Mouse (Mus musculus) c-Kit-negative CD71-positive TER-119-positive erythroid progenitor cells, embryonic 14.5 days (primary cell): ENCODE data around the gene Sf1.

Source experiments
- DNase-seq: peaks from one replicate; pipeline ENCODE4 v3.0.0-alpha.2; 2013; ENCODE audit warnings: low read depth, low spot score

Gene Sf1

DNA sequence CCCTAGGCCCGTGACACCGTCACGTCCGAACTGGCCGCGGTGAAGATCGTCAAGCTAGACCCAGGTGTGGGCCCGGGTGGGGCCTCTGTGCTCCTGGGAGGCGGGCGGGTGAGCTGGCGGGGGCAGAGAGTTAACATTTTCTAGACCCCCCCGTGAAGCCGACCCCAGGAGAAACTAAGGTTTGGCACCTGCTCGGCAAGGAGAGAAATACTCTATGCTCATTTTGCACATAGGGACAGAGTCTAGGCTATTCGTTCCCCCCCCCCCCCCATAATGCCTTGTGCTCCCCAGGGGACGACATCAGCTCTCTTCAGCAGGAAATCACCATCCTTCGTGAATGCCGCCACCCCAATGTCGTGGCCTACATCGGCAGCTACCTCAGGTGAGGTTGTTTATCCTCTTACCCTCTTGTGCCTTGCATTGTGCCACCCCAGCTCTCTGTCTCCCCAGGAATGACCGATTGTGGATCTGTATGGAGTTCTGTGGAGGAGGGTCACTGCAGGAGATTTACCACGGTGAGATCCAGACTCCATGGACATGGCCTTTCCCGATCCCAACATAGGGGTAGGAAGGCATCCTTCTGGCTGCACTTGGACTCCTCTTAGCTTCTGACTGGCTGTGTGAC, 21.9 kb upstream of the Sf1 start:
- DNase-seq: no peak

DNA sequence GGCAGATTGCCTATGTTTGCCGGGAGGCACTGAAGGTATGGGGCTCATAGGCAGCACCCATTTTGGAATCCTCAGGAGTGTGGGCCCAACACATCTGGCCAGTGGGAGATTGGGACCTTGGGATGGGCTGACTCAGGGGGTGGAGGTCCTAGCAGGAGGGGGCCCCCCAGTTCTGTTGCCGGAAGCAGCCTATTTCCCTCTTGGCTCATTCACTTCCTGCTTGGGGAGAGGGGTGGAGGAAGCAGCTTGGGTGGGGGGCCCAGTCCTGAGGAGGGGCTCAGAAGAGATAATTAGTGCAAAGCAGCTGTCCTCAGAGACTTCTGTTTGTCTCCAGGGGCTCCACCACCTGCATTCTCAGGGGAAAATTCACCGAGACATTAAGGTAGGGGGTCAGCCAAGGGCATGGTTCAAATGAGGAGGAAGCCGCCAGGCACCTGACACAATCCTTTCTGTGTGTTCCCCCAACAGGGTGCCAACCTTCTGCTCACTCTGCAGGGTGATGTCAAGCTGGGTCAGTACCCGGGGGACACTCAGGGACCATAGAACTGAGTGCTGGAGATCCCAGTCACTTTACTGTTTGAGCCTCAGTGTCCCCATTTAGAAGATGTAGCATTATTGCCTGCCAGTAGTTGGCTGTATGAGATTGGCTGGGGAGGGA, 21.1 kb upstream of the Sf1 start:
- DNase-seq: no peak

GRCm38 (mm10) chr19:6343066-6343925, 20.2 kb upstream of the Sf1 start:
- no peak for DNase-seq

DNA sequence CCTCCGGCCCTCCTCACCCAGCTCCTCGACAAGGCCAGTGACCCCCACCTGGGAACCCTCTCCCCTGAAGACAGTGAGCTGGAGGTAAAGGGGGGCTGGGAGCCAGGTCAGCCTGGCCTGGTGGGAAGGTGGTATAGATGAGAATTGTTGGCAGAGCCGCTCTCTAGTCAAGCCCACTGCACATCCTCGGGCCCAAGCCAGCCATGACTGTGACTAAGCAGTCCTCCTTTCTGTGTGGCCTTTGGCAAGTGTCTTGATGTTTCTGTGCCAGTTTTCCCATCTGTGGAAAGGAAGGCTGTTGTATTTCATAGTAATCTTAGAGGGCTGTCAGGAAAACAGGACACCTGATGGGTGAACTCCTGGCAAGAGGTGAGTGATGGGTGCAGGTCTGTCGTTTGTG, 19.5 kb upstream of the Sf1 start:
- DNase-seq: no peak

DNA sequence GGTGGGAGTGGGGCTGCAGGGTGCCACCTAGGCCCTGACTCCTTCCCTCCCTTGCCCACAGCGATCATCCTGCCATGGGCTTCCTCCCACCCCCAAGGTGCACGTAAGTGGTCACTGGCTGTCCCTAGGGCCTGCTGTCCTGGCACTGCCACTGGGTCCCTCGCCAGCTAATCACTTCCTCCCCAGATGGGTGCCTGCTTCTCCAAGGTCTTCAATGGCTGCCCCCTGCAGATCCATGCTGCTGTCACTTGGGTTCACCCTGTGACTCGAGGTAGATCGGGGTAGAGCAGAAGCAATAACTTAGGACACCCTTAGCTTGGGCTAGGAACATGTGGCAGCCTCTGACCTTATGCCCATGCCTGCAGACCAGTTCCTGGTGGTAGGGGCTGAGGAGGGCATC, 17.5 kb upstream of the Sf1 start:
- no peak for DNase-seq

GRCm38 (mm10) chr19:6346661-6347060, 16.8 kb upstream of the Sf1 start:
- no peak for DNase-seq

- DNase-seq: no peak
Observed at GRCm38 (mm10) chr19:6347615-6348014, 15.9 kb upstream of the Sf1 start.

DNA sequence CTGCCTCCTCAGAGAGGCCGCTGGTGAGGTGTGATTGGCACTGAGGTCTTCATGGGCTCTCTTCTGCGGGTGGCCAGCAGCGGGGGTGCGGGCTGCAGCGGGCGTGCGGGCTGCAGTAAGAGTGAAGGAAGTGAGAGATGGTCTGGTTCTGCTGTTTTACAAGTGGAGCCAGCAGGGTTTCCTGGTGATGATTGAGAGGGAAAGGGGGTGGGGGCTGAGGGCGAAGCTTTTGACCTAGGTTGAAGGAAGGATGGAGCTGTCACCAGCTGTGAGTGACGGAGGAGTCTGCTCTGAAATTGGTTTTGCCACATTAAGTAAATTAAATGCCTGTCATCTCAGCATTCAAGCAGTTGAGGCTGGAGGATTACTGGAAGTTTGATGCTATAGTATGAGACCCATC, 14.8 kb upstream of the Sf1 start:
- no peak for DNase-seq

DNA sequence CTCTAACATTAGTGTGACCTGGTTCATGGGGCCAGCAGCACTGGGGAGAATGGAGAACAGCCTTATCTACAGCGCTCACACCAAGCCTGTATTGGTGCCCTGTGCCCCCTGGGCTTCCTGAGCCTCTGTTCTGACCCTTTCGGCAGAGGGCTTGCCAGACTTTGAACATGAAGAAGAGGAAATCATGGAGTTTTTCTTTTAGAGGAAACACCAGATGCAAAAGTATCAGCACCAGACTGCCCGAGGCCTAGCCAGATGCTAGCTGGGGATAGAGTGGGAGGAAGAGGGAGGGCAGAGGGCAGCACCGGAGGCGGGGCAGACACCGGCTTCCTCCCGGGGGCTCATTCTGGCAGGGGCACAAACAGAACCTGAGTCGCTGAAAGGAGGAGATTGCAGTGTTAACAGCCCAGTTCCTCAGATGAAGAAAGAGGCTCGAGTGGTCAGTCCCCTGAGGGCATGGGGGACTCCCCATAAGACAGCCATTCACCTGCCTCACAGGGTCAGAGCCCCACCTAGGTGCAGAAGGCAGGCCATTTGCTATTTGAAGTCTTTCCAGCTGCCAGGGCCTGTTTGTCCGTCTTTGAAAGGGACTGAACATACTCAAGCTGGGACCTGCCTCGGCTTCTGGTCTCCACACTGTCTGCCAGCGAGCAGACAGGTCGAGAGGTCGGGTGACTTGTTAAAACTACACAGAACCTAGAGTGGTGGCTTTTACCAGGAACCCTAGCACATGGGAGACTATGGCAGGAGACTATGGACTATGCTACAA, 14.1 kb upstream of the Sf1 start:
- no peak for DNase-seq

- no peak for DNase-seq
Observed at GRCm38 (mm10) chr19:6351431-6352106, 11.9 kb upstream of the Sf1 start.

- no peak for DNase-seq
Observed at GRCm38 (mm10) chr19:6352107-6352505, 11.4 kb upstream of the Sf1 start.

- no peak for DNase-seq
Observed at GRCm38 (mm10) chr19:6354030-6354429, 9.5 kb upstream of the Sf1 start.

DNA sequence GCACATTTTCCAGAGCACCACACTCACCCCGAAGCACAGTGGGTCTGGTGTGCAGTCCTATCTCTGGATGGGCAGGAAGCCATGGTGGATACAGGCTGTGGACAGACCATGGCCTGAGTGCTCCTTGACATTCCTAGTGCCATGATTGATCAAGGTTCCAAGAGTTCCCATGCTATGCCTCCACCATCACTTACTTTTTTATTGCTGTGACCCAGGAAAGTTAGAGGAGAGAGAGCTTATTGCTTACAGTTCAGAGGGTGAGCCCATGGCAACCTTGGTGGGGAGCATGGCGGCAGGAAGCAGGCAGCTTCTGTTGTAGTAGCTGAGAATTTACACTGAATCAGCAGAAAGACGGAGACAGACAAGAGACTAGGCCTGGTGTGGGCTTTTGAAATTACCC, 2.2 kb upstream of the Sf1 start:
- no peak for DNase-seq

- DNase-seq: no peak
Observed at GRCm38 (mm10) chr19:6363091-6363410, 439 bp upstream of the Sf1 start.

DNA sequence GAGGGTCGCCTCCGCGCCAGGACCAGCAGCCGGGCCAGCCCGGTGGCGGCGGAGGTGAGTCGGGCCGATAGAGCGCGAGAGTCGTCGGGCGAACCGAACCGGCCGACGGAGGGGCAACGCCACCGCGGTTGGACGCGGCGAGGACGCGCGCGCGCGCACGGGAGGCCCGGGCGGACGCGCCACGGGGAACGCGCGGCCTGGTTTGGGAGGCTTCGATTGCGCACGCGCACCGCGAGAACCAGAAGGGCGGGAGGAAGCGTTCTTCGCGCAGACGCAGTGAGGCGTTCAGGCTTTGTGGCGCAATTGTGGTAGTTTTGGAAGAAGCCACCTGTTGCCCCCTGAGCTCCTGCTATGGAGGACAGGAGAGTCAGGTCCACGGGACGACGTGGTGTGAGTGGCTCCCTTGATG, 831 bp downstream of the Sf1 start:
- peak; percentile 85 for DNase-seq

DNA sequence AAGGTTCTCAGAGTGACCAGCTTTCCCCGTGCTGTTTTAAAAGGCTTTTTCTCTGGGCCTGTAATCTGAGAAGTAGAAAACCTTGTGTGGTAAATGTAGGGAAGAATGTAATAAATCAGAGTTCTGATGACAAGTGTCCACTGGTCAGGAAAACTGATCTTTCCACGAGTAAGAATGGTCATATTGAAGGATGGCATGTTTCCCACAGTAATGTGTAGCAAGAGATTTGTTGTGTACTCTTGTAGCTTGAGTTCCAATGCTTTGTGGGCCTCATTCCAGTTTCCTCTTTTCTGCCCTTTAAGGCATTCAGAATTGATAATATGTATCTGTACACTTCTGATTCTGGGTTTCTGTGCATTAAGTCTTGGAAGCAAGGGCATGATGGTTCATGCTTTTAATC, 1.4 kb downstream of the Sf1 start:
- no peak for DNase-seq

- DNase-seq: no peak
Observed at GRCm38 (mm10) chr19:6370175-6370574, 6.7 kb downstream of the Sf1 start.

- no peak for DNase-seq
Observed at GRCm38 (mm10) chr19:6372433-6372832, 8.9 kb downstream of the Sf1 start.

DNA sequence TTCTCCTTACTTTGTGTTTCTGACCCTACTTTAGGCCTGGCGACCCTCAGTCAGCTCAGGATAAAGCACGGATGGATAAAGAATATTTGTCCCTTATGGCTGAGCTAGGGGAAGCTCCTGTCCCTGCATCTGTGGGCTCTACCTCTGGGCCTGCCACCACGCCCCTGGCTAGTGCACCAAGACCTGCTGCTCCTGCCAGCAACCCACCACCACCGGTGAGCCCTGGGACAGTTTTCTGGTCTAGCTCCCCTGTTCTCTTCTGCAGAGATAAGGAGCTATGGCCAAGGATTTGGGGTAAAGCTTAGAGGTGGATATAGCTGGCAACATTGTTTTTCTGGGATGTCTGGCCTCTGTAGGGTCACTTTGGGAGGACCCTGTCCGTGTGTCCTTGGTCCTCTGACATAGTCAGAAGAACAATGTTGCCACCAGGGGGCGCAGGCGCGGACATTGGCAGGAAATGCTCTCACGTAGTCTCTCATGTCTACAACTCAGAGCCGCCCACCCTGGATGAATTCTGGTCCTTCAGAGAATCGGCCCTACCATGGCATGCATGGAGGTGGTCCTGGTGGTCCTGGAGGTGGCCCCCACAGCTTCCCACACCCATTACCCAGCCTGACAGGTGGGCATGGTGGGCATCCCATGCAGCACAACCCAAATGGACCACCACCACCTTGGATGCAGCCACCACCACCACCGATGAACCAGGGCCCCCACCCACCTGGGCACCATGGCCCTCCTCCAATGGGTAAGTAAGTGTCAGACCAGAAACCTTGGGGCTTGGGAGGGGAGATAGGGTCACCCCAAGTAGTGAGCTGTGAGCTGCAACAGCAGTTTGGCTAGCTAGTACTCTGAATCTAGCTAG, 10.3 kb downstream of the Sf1 start:
- peak; percentile 48 for DNase-seq

GRCm38 (mm10) chr19:6374571-6374970, 11.1 kb downstream of the Sf1 start:
- DNase-seq: no peak
